Mouse (Mus musculus): ENCODE data around the gene Dcbld2. TPM values are rescaled to one million over a fixed set of nuclear protein-coding genes. Genes with fewer than 3 reads are reported as not detected.

The Dcbld2 gene
- total RNA-seq, 2 experiments from 2014 or later = 1.7 TPM; not detected in 1

DNA sequence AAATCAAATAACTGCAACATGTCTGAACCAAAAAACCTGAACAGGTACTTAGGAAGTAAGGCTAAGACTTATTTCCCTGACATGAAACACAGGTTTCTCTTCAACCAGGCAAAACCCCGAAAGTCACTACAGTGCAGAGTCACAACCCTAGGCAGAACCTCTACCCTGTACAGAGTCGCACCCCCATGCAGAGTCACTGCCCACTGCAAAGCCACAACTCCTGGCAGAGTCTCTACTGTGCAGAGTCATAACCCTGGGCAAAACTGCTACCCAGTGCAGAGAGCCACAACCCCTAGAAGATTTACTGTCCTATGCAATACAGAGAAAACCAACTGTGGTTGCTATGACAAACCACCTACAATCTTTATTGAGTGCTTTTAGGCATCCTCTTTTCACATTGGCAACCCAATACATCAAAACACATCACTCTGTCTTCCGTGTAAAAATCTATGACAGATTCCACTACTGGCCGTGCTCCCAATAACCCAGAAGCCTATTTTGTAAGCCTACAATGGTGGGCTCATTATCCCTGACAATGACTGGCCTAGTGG lies 71.7 kb downstream of the Dcbld2 start:
- peak; percentile 21 for ATAC-seq (replicated peaks; ENCODE audit: poor library complexity, severe bottlenecking)

DNA sequence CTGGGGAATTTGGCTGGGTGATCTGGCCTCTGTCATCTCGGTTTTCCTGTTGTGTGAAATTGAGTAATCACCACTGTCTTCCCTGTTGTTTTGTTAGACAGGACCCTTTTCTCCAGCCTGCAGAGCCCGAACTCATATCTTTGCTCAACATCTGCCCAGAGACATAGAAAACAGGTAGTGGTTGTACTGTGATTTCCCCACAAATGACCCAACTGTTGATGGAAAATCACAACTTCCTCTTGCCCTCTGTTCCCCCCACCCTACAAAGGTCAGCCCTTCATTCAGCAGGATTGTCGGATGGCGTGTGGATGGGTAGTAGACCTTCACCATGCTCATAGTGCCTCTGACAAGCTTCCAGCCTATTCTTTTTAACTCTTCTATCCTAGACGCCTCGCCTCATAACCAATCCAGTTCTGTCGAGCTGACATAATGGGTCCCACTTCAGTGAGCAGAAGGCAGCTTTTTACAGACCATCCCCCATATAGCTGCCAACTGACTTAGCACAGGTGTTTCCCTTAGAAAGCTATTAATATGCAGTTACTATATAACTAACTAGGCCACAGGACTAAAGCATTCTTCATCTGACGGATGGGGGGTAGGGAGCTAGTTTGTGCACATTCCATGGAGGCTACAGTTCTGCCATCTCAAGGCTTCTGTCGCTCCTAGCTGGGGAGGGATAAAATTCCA lies 73.1 kb downstream of the Dcbld2 start:
- ATAC-seq (replicated peaks; ENCODE audit: poor library complexity, severe bottlenecking) = peak; percentile 84

DNA sequence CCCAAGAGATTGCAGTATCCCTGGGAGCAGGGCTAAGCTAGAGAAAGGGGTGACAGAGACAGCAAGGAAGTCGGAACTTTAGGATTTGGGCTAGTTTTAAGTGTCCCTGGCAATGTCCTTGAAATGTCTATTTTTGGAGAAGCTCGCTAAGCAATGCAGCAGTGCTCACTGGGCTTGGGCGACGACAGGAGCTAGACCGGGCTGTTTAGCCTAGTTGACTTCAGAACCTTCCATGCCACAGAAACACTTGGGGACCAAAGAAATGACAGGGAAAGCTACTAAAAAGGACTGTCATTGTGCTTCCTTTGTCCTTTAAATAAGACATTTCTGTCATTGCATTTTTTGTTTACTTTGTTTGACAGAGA lies 73.6 kb downstream of the Dcbld2 start:
- no peak for ATAC-seq (replicated peaks; ENCODE audit: poor library complexity, severe bottlenecking)

DNA sequence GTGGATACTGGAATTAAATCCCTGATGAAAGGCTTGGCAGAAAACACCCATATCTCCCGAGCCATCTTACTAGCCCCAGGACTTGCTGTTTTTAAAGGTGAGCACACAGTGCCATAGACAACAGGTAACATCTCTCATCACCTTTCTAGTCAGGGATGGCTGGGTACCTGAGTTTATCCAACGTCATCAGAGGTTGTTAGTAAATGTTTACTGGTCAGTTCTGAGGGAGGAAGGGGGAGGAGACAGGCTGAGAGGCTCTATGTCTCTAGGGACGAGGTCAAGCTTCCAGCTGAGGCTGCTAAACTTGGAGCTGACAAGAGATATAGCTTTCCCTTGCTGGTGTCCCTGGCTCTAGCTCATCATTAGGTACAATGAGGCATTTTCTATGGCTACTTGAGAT lies 74.1 kb downstream of the Dcbld2 start:
- no peak for ATAC-seq (replicated peaks; ENCODE audit: poor library complexity, severe bottlenecking)

DNA sequence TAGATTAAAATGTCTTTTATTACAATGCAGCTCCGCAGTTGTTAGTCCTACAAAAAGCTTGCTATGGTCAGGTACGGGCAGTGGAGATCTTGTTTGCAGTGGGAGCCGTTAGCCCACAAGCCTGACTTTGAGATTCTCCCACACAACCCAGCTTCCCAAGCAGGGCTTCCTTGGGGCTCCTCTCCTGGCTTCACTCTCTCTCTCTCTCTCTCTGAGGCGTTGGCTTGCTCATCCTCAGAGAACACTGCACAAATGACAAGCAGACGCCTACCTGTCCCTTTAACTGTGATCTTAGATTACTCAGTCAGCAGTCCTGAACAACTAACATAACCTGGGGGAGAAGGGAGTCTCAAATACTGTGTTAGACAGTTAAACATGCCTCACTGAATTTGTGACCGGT lies 79.6 kb downstream of the Dcbld2 start:
- ATAC-seq (replicated peaks; ENCODE audit: poor library complexity, severe bottlenecking) = no peak

DNA sequence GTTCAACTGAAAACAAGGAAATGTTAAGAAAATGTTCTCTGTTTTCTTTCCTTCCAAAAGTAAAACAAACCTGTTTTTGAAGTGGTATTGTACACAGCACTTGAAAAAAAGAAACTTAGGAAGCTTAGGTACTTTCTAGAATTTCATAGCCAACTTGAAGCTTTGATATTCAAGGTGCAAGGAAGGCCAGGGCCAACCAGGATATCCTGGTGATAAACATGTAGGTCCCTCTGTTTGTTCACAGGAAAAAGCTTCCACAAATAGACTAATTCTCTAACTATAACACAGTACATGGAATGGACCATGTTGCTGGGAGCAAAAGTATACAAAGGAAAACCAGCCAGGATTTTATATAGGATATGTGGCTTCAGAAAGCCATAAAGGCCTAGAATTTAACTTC lies 88.5 kb downstream of the Dcbld2 start:
- ATAC-seq (replicated peaks; ENCODE audit: poor library complexity, severe bottlenecking) = no peak

DNA sequence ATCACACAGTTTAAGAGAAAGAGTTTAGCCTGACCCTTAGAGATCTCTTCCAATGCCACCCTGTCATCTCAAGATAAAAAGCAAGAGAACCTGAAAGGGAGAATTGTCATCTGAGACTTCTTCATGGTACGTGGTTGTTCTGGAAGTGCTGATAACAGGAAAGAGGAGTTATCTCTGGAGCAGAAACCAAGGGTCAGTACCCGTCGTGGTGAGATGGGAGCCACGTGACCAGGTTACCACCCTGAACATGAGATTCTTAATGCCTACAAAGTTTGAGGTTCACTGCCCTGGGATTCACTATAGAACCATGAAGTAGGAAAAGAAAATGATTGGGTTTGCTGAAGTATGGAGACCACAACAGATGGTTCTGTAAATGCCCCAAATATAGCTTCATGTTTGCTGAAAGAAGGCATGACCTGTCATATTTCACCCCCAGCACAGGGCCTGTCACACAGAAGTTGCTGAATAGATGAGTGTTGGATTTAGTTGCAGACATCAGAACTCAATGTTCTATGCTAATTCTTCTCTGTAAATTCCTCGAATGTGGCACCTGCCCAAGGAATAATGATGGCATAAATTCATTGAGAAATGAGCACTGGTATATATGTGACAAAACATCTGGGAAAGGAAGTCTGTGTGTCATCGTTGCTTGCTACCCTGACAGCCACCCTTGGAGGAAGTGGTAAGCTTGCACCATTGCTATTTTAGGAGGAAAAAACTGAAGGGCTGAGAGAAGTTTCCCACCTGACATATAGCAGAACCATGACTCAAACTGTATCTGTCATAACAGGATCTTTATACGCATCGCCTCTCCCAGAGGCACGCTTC lies 89.9 kb downstream of the Dcbld2 start:
- ATAC-seq (replicated peaks; ENCODE audit: poor library complexity, severe bottlenecking) = peak; percentile 77

DNA sequence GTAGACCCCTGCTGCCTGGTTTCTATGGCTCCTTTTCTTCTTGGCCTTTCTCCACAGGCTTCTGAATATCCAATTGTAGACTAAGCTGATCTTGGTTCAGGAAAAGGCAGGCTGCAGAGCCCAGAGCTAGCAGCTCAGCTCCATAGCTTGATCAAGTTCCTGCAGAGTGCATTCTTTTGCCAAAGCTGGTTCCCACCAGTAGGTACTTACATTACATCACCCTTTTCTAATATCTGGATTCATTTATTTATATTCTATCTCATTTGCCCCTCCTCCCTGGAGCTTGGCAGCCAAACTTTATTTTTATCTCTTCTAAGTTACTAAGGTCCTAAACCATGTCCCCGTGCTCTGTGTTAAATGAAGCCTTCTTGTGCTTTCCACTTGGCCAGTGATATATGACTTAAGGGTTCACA lies 90.9 kb downstream of the Dcbld2 start:
- no peak for ATAC-seq (replicated peaks; ENCODE audit: poor library complexity, severe bottlenecking)

DNA sequence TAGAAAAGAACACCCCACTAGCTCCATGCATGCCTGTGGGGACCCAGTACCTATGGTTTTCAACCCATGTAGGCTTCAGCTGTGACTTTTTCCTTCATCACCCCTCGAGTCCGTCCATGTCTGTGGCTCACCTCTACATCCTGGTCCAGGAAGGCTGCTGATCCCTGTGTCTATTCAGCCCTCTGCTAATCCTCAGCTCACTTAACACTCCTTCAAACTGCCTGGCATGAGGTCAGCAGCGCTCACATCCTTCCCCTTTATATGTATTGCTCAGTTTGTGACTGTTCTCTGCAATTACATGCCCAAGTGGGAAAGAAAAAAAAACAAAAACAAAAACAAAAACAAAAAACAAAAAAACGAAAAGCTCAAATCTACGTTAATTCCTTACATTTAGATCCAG lies 91.4 kb downstream of the Dcbld2 start:
- ATAC-seq (replicated peaks; ENCODE audit: poor library complexity, severe bottlenecking) = 0 out of 2 replicates have a peak, but pooled peaks have one; percentile 11

DNA sequence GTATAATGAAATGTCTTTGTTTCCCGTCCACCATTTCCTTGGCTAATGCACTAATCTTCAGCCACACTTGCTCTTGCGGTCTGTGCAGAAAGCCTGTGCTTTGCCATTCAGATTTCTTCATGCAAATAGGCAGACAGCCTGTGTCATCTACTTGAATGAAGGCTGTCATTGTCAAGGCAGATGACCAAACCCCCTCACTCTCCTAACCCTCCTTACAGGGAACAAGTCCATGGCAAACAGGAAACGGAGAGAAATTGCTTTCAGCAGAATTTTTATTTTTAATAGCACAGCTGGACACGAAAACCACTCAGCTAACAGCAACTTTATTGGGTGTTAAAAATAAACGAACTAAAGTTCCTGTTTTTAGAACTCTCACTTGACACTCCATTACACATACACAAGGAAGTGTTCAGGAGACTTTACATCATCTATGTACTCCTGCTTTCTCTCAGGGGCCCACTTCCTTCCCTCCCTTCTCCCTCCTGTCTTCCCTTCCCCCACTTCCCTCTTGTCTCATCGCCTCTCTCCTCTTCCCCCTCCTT lies 93.6 kb downstream of the Dcbld2 start:
- peak; percentile 75 for ATAC-seq (replicated peaks; ENCODE audit: poor library complexity, severe bottlenecking)

DNA sequence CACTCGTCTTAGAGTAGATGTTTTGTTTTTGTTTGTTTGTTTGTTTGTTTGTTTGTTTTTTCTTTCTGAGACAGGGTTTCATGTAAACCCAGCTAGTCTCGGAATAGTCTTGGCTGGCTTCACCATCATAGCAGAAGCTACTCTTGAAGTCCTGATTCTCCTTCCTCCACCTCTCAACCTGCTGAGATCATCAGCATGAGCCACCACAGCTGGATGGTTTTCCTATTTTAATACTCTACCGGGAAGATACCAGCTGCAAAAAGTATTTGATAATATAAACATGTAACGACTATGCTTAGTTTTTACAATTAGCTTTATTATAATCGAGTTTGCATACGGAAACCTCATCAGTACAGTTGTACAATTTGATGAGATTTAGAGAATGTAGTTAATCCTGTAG lies 94.3 kb downstream of the Dcbld2 start:
- no peak for ATAC-seq (replicated peaks; ENCODE audit: poor library complexity, severe bottlenecking)

DNA sequence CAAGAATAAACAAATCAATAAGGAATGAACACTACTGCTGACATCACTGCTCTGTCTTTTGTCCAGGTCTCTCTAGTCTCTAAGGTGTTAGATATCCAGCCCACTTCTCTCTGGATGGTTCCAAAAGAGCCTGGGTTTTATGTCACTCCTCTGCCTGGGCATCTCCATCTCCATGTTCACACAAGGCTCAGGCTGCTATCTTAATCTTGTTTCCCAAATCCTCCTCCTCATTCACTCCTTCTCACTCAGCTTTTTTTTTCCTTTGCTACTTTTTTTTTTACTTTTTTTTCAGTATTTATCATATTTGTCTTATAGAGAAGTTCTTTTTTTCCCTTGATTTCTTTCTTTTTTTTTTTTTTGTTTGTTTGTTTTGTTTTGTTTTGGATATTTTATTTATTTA lies 96.7 kb downstream of the Dcbld2 start:
- no peak for ATAC-seq (replicated peaks; ENCODE audit: poor library complexity, severe bottlenecking)

DNA sequence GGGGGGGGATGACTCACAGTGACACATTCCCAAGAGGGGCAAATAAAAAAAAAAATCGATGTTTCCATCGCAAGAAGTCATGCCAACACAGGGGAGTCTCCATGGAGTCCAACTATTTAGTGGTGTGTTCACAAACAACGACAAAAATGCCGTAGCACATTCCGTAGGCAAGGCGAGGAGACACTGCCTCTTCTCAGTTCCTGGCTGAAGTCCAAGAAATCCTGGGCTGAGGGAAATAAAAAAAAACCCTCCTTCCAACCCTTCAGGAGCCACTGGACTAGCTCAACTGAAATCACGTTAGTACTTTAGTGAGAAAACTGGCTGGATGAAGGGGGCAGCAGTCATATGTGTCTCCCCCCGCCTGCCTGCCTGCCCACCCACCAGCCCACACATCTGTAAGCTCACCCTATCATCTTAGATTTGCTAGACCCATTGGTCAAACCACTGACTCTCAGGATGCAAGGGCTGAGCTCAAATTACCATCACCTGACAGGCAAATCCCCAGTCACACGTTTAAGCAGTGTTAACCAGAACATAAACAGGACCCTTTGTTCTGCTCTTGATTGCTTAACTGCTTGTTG lies 104.0 kb downstream of the Dcbld2 start:
- ATAC-seq (replicated peaks; ENCODE audit: poor library complexity, severe bottlenecking) = no peak

DNA sequence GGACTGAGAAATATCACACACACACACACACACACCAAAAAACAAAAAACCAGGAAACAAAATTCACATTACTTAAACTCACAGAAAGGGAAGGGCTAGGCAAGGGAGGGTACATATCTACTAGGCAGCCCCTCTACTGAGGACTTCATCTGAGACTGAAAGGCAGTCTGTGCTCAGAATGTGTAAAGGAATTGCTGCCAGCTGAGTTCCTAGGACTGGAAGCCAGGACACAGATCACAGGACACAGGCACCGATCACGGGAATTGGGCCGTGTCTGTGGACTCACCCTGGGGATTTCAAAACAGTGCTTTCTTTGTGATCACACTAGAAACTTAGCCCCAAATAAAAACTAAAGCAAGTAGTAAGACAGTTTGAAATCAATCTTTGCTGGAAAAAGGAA lies 104.6 kb downstream of the Dcbld2 start:
- no peak for ATAC-seq (replicated peaks; ENCODE audit: poor library complexity, severe bottlenecking)

DNA sequence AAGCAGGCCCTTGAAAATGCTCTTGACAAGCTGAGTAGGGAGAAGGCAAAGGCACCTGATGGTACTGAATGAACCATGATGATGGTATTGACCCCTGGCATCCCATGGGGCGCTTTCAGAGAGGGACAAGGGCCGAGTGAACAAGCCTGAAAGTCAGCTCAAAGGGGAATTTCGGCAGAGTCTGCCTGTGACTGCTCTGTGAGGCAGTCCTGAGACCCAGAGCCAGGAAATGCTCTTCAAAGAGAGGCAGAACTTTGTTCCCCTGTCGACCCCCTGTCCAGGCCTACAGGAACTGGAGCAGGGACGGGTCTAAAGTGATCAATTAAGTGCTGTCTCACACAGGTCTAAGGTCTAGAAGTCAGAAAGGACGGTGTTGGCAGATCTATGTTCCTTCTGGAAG lies 105.5 kb downstream of the Dcbld2 start:
- ATAC-seq (replicated peaks; ENCODE audit: poor library complexity, severe bottlenecking) = no peak

DNA sequence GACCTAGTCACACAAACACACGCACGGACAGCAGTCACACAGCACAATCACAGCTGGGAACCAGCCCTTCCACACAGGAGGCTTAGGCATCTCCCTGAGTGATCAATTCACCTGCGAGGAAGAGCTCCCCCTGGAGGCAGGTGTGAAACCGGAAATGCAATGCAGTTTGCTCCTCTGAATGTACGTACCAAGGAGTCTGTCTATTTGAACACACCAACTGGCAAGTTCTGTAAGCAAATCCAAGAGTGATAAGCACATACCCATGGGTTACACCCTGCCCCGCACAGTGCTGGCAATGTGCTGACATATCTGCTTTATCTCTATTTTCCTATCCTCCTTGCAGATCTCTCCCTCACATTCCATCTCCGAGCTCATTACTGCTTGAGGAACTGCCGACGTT lies 106.3 kb downstream of the Dcbld2 start:
- ATAC-seq (replicated peaks; ENCODE audit: poor library complexity, severe bottlenecking) = peak; percentile 79

DNA sequence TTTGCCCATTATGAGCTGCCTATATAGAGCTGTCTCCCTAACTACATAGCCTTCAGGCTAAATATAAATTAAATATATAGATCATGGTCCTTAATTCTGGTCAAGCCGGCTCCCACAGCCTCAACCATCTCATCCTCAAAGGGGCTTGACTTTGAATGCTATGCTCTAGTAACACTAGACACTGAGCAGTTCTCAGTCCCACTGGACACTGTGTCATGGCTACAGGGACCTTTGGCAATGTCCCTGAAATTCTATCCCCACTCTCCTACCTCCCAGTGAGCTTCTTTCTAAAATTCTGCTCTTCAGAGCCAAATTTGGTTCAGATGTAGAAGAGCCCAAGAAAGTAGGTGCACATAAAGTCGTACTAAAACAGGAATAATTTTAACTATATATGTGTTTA lies 107.9 kb downstream of the Dcbld2 start:
- no peak for ATAC-seq (replicated peaks; ENCODE audit: poor library complexity, severe bottlenecking)

DNA sequence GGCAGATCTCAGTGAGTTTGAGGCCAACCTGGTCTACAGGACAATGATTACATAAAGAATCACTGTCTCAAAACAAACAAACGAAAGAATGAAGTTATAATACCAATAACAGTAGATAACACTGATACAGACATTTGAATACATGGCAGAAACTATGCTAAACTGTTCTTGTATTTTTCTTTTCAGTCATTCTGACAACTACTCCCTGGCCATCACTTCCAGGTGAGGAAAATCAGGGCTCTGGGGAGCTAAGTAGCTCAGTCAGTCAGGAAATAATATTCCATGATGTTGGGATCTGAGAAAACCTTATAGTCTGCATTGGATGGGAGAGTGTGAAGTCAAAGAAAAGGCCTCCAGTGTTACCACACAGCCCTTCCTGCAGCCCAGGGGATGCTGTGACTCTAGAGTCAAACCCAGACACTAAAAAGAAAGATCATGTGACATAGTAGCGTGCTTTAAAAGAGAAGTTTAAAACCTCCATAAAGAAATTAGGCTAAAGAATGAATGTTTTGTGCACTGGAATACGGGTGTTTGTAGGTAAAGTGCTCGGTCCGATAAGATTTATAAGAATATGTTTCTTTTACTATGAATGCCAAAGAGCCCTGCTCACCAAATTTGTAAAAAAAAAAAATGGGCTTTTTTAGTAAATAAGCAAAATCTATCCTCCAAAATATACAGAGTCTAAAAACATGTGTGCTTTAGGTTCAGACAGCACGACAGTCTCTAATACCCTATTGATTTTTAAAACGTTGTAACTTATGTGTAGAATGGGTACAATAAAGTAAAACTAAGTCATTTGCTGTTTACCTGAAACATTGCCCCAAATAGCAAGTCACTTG lies 108.9 kb downstream of the Dcbld2 start:
- ATAC-seq (replicated peaks; ENCODE audit: poor library complexity, severe bottlenecking) = no peak
